Mouse (Mus musculus) E14TG2a.4 (cell line): ENCODE results near the gene Anapc15.
"Not testable (repeated sequence)": the region's sequence is repeated elsewhere in the genome, so short reads cannot be mapped to it uniquely, and the experiment has no call there.

Experiments
- H3K27me3 ChIP-seq: 2 replicates; pipeline ENCODE4 v1.6.1; 2014; ENCODE audit warnings: low read length, control low read depth; ENCODE audit not compliant: insufficient read depth
- H3K36me3 ChIP-seq: 2 replicates; pipeline ENCODE4 v1.6.1; 2014; ENCODE audit warnings: low read length, control low read depth; ENCODE audit not compliant: insufficient read depth
- H3K4me1 ChIP-seq: replicated peaks from 2 replicates; pipeline ENCODE4 v1.6.1; 2014; ENCODE audit warnings: low read depth, low read length, control low read depth
- H3K4me3 ChIP-seq: replicated peaks from 2 replicates; pipeline ENCODE4 v1.5.1; 2014; ENCODE audit warnings: mild to moderate bottlenecking, low read length
- H3K9me3 ChIP-seq: 2 replicates; pipeline ENCODE4 v1.6.1; 2014; ENCODE audit warnings: low read length, control low read depth
- CTCF ChIP-seq: conservative IDR thresholded peaks from 2 replicates; pipeline ENCODE4 v1.5.1; 2014; ENCODE audit warnings: low read length
- NANOG ChIP-seq: IDR thresholded peaks from 2 replicates; pipeline ENCODE4 v1.6.1; 2014; ENCODE audit warnings: borderline replicate concordance, low read length, mixed read lengths
- POU5F1 ChIP-seq: IDR thresholded peaks from 2 replicates; pipeline ENCODE4 v1.6.1; 2014; ENCODE audit warnings: low read length, borderline replicate concordance

Gene Anapc15

GRCm38 (mm10) chr7:101911982-101912381 lies 48.5 kb downstream of the Anapc15 start:
- Histone ChIP-seq H3K4me3 (no peak overlapping the region), H3K36me3 (peaks cover 81% of the 10 kb centered on the region), H3K4me1 (peaks cover 39% of the 10 kb centered on the region), H3K9me3 (no peaks in the 10 kb centered on the region), H3K27me3 (no peaks in the 10 kb centered on the region)
- TF ChIP-seq CTCF (peak; percentile 61), NANOG (no peak)

- H3K36me3 ChIP-seq = peaks cover 24% of the 10 kb centered on the region
- TF ChIP-seq POU5F1 (no peak), CTCF (peak; percentile 84), NANOG (no peak)
- H3K4me1 ChIP-seq = peaks cover 16% of the 10 kb centered on the region
- H3K27me3 ChIP-seq = no peaks in the 10 kb centered on the region
- no peaks in the 10 kb centered on the region for H3K9me3 ChIP-seq
- H3K4me3 ChIP-seq = no peak overlapping the region
Observed at GRCm38 (mm10) chr7:101918071-101918470, 54.6 kb downstream of the Anapc15 start.

- H3K9me3 ChIP-seq, H3K4me3 ChIP-seq, H3K27me3 ChIP-seq, H3K36me3 ChIP-seq: not testable (repeated sequence)
- TF ChIP-seq CTCF = peak; percentile 36
- peaks cover 17% of the 10 kb centered on the region for H3K4me1 ChIP-seq
Observed at GRCm38 (mm10) chr7:101925892-101926291, 62.4 kb downstream of the Anapc15 start.

- no peaks in the 10 kb centered on the region for H3K27me3 ChIP-seq
- H3K9me3 ChIP-seq = no peaks in the 10 kb centered on the region
- no peak for TF ChIP-seq CTCF
- no peak for TF ChIP-seq POU5F1
- H3K36me3 ChIP-seq = peaks cover 13% of the 10 kb centered on the region
- peaks cover 20% of the 10 kb centered on the region for H3K4me1 ChIP-seq
- no peak overlapping the region for H3K4me3 ChIP-seq
Observed at GRCm38 (mm10) chr7:101928093-101928492, 64.6 kb downstream of the Anapc15 start.

GRCm38 (mm10) chr7:101932551-101932950 lies 69.0 kb downstream of the Anapc15 start:
- Histone ChIP-seq H3K27me3 (no peaks in the 10 kb centered on the region), H3K36me3 (peaks cover 37% of the 10 kb centered on the region), H3K4me1 (peaks cover 47% of the 10 kb centered on the region), H3K9me3 (no peaks in the 10 kb centered on the region), H3K4me3 (peak overlapping the region; percentile 91; the same call in 1 of the 2 replicates)
- no peak for TF ChIP-seq CTCF
- no peak for TF ChIP-seq POU5F1
- no peak for TF ChIP-seq NANOG

- Histone ChIP-seq H3K36me3 (peaks cover 42% of the 10 kb centered on the region), H3K27me3 (no peaks in the 10 kb centered on the region), H3K9me3 (no peaks in the 10 kb centered on the region), H3K4me1 (peaks cover 50% of the 10 kb centered on the region), H3K4me3 (peak overlapping the region; percentile 91)
- no peak for TF ChIP-seq CTCF
- no peak for TF ChIP-seq POU5F1
Observed at GRCm38 (mm10) chr7:101933300-101933699, 69.8 kb downstream of the Anapc15 start.

GRCm38 (mm10) chr7:101933751-101934240 lies 70.3 kb downstream of the Anapc15 start, which contains the start of the genes Lrrc51 and Numa1:
TSS of gene Lrrc51 (minus strand) at chr7:101933895.
TSS of gene Numa1 (plus strand) at chr7:101934111.
- Histone ChIP-seq H3K4me1 (peaks cover 53% of the 10 kb centered on the region), H3K36me3 (peaks cover 47% of the 10 kb centered on the region), H3K9me3 (no peaks in the 10 kb centered on the region), H3K4me3 (peak within 1 kb of the TSS; percentile 91), H3K27me3 (no peaks in the 10 kb centered on the region)
- TF ChIP-seq NANOG (no peak), CTCF (no peak), POU5F1 (no peak)

GRCm38 (mm10) chr7:101935957-101936356 lies 72.4 kb downstream of the Anapc15 start:
- peak overlapping the region; percentile 91 for H3K4me3 ChIP-seq
- H3K4me1 ChIP-seq = peaks cover 73% of the 10 kb centered on the region
- H3K36me3 ChIP-seq = peaks cover 57% of the 10 kb centered on the region
- H3K27me3 ChIP-seq = no peaks in the 10 kb centered on the region
- TF ChIP-seq CTCF (no peak), NANOG (no peak), POU5F1 (no peak)
- no peaks in the 10 kb centered on the region for H3K9me3 ChIP-seq

- Histone ChIP-seq H3K4me3 (no peak overlapping the region), H3K9me3 (no peaks in the 10 kb centered on the region), H3K27me3 (no peaks in the 10 kb centered on the region), H3K4me1 (peaks cover 84% of the 10 kb centered on the region), H3K36me3 (peaks cover 55% of the 10 kb centered on the region)
- TF ChIP-seq POU5F1 (no peak), CTCF (peak; percentile 7; the same call in 1 of the 2 replicates)
Observed at GRCm38 (mm10) chr7:101936996-101937395, 73.5 kb downstream of the Anapc15 start.

GRCm38 (mm10) chr7:101937569-101937968 lies 74.1 kb downstream of the Anapc15 start:
- no peaks in the 10 kb centered on the region for H3K9me3 ChIP-seq
- peaks cover 54% of the 10 kb centered on the region for H3K36me3 ChIP-seq
- TF ChIP-seq POU5F1 = no peak
- TF ChIP-seq NANOG = no peak
- no peak for TF ChIP-seq CTCF
- H3K27me3 ChIP-seq = no peaks in the 10 kb centered on the region
- H3K4me1 ChIP-seq = peaks cover 85% of the 10 kb centered on the region
- no peak overlapping the region for H3K4me3 ChIP-seq
